Mouse (Mus musculus): ENCODE results near the gene Pdpr. TPM values are rescaled to one million over a fixed set of nuclear protein-coding genes. Genes with fewer than 3 reads are reported as not detected.

Pdpr gene
- 8.1 and 11.3 TPM in 2 replicates for polyA plus RNA-seq (2012; ENCODE audit: insufficient read depth, insufficient read length, missing spikeins)

- peaks cover 6% of the 10 kb centered on the region for H3K4me1 ChIP-seq (ENCODE audit: control insufficient read depth, insufficient read depth, low read length)
- no peak for TF ChIP-seq CTCF (IDR thresholded peaks at IDR 0.05; ENCODE audit: low read depth, low read length)
- no peak for TF ChIP-seq POLR2A (IDR thresholded peaks at IDR 0.05; ENCODE audit: borderline replicate concordance, low read depth, low read length)
- H3K27ac ChIP-seq (ENCODE audit: insufficient read depth, low read depth, low read length), result no peak within 1 kb of the TSS
Measured at GRCm38 (mm10) chr8:111093865-111094718, at the start of gene Pdpr. TSS of gene Pdpr (plus strand) at chr8:111094630.

GRCm38 (mm10) chr8:111048694-111049093 is 45.7 kb upstream of the Pdpr start:
- Histone ChIP-seq H3K27ac (ENCODE audit: insufficient read depth, low read depth, low read length) (no peak overlapping the region), H3K4me1 (ENCODE audit: control insufficient read depth, insufficient read depth, low read length) (no peaks in the 10 kb centered on the region), H3K4me3 (ENCODE audit: insufficient read depth, low read length) (no peak overlapping the region)
- TF ChIP-seq CTCF (IDR thresholded peaks at IDR 0.05; ENCODE audit: low read depth, low read length) (no peak), POLR2A (IDR thresholded peaks at IDR 0.05; ENCODE audit: borderline replicate concordance, low read depth, low read length) (no peak)

More at GRCm38 (mm10) chr8:111093865-111094718, at the start of gene Pdpr:
- peak within 1 kb of the TSS; percentile 88 for H3K4me3 ChIP-seq (ENCODE audit: insufficient read depth, low read length)

GRCm38 (mm10) chr8:111049106-111049505 is 45.3 kb upstream of the Pdpr start:
- Histone ChIP-seq H3K4me1 (ENCODE audit: control insufficient read depth, insufficient read depth, low read length) (no peaks in the 10 kb centered on the region), H3K27ac (ENCODE audit: insufficient read depth, low read depth, low read length) (no peak overlapping the region), H3K4me3 (ENCODE audit: insufficient read depth, low read length) (no peak overlapping the region)
- TF ChIP-seq CTCF (IDR thresholded peaks at IDR 0.05; ENCODE audit: low read depth, low read length) (no peak), POLR2A (IDR thresholded peaks at IDR 0.05; ENCODE audit: borderline replicate concordance, low read depth, low read length) (no peak)

GRCm38 (mm10) chr8:111053827-111054518 is 40.5 kb upstream of the Pdpr start:
- Histone ChIP-seq H3K4me1 (ENCODE audit: control insufficient read depth, insufficient read depth, low read length) (peaks cover 13% of the 10 kb centered on the region), H3K27ac (ENCODE audit: insufficient read depth, low read depth, low read length) (no peak overlapping the region), H3K4me3 (ENCODE audit: insufficient read depth, low read length) (no peak overlapping the region)
- TF ChIP-seq CTCF (IDR thresholded peaks at IDR 0.05; ENCODE audit: low read depth, low read length) (no peak), POLR2A (IDR thresholded peaks at IDR 0.05; ENCODE audit: borderline replicate concordance, low read depth, low read length) (no peak)

- TF ChIP-seq CTCF (IDR thresholded peaks at IDR 0.05; ENCODE audit: low read depth, low read length) (no peak), POLR2A (IDR thresholded peaks at IDR 0.05; ENCODE audit: borderline replicate concordance, low read depth, low read length) (no peak)
- no peak overlapping the region for H3K4me3 ChIP-seq (ENCODE audit: insufficient read depth, low read length)
- no peak overlapping the region for H3K27ac ChIP-seq (ENCODE audit: insufficient read depth, low read depth, low read length)
- peaks cover 14% of the 10 kb centered on the region for H3K4me1 ChIP-seq (ENCODE audit: control insufficient read depth, insufficient read depth, low read length)
Measured at GRCm38 (mm10) chr8:111055031-111055634, 39.3 kb upstream of the Pdpr start.

- Histone ChIP-seq H3K4me3 (ENCODE audit: insufficient read depth, low read length) (no peak overlapping the region), H3K27ac (ENCODE audit: insufficient read depth, low read depth, low read length) (no peak overlapping the region), H3K4me1 (ENCODE audit: control insufficient read depth, insufficient read depth, low read length) (peaks cover 14% of the 10 kb centered on the region)
- no peak for TF ChIP-seq POLR2A (IDR thresholded peaks at IDR 0.05; ENCODE audit: borderline replicate concordance, low read depth, low read length)
- no peak for TF ChIP-seq CTCF (IDR thresholded peaks at IDR 0.05; ENCODE audit: low read depth, low read length)
Measured at GRCm38 (mm10) chr8:111055661-111056060, 38.8 kb upstream of the Pdpr start.

GRCm38 (mm10) chr8:111056158-111056663 is 38.2 kb upstream of the Pdpr start, which contains the start of gene Exosc6:
TSS of gene Exosc6 (plus strand) at chr8:111056339.
- Histone ChIP-seq H3K4me1 (ENCODE audit: control insufficient read depth, insufficient read depth, low read length) (peaks cover 18% of the 10 kb centered on the region), H3K27ac (ENCODE audit: insufficient read depth, low read depth, low read length) (peak within 1 kb of the TSS; percentile 70), H3K4me3 (ENCODE audit: insufficient read depth, low read length) (peak within 1 kb of the TSS; percentile 96)
- no peak for TF ChIP-seq POLR2A (IDR thresholded peaks at IDR 0.05; ENCODE audit: borderline replicate concordance, low read depth, low read length)
- TF ChIP-seq CTCF (IDR thresholded peaks at IDR 0.05; ENCODE audit: low read depth, low read length), result peak; percentile 40; the same call in 1 of the 2 replicates

- Histone ChIP-seq H3K4me1 (ENCODE audit: control insufficient read depth, insufficient read depth, low read length) (peaks cover 20% of the 10 kb centered on the region), H3K27ac (ENCODE audit: insufficient read depth, low read depth, low read length) (peak overlapping the region; percentile 70)
- no peak for TF ChIP-seq POLR2A (IDR thresholded peaks at IDR 0.05; ENCODE audit: borderline replicate concordance, low read depth, low read length)
- TF ChIP-seq CTCF (IDR thresholded peaks at IDR 0.05; ENCODE audit: low read depth, low read length), result no peak
Measured at GRCm38 (mm10) chr8:111056691-111057293, 37.6 kb upstream of the Pdpr start.

GRCm38 (mm10) chr8:111058946-111059572 is 35.4 kb upstream of the Pdpr start:
- peaks cover 22% of the 10 kb centered on the region for H3K4me1 ChIP-seq (ENCODE audit: control insufficient read depth, insufficient read depth, low read length)
- no peak overlapping the region for H3K4me3 ChIP-seq (ENCODE audit: insufficient read depth, low read length)
- peak overlapping the region; percentile 6 for H3K27ac ChIP-seq (ENCODE audit: insufficient read depth, low read depth, low read length)
- TF ChIP-seq CTCF (IDR thresholded peaks at IDR 0.05; ENCODE audit: low read depth, low read length) (no peak), POLR2A (IDR thresholded peaks at IDR 0.05; ENCODE audit: borderline replicate concordance, low read depth, low read length) (no peak)

More at GRCm38 (mm10) chr8:111056691-111057293, 37.6 kb upstream of the Pdpr start:
- H3K4me3 ChIP-seq (ENCODE audit: insufficient read depth, low read length), result peak overlapping the region; percentile 96
